Mouse (Mus musculus) kidney, adult 10 weeks (tissue): ENCODE data around the gene Prkag2. TPM values are rescaled to one million over a fixed set of nuclear protein-coding genes. Genes with fewer than 3 reads are reported as not detected.

Experiments
- polyA plus RNA-seq: library from polyadenylated mRNA; stranded (reverse); fragments of 350-450 nt; fragmentation: Illumina TruSeq; extraction: RNeasy Lipid Tissue Mini Kit (QIAGEN cat#74804); gene quantifications from one replicate; pipeline ENCODE4 v1.2.3, GENCODE M21; 2014; ENCODE audit warnings: low read depth, low replicate concordance

Prkag2 gene
- polyA plus RNA-seq: 86.5 TPM

DNA sequence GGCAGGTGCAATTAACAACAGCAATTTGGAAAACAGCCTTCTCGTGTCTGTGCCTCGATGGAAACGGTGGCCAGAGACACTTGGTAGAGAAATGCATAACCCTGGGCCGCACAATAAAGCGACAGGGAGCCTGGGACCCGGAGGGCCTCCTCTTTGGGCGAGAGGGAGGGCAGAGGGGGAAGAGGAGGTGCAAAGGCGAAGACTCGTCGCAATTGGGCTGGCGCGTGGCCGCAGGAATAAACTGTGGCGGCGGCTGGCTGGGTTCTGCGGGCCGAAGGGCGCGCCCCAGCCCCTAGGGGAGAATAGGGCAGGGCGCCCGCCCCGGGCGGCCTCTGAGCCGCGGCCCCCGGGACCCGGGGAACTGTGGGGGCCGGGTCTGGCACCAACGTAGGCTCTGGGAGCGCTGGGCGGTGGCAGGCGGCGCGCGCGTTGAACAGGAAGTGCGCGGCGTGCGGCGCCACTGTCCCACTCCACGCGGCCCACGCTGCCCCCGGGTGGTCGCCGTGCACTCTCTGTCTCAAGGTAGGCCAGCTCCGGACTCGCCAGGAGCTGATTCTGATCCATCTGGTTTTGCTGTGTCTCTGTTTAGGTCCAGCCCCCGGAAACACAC, at the start of gene Prkag2:
Prkag2 (minus strand) TSS at position 127 of the 610 bp plus-strand sequence.

DNA sequence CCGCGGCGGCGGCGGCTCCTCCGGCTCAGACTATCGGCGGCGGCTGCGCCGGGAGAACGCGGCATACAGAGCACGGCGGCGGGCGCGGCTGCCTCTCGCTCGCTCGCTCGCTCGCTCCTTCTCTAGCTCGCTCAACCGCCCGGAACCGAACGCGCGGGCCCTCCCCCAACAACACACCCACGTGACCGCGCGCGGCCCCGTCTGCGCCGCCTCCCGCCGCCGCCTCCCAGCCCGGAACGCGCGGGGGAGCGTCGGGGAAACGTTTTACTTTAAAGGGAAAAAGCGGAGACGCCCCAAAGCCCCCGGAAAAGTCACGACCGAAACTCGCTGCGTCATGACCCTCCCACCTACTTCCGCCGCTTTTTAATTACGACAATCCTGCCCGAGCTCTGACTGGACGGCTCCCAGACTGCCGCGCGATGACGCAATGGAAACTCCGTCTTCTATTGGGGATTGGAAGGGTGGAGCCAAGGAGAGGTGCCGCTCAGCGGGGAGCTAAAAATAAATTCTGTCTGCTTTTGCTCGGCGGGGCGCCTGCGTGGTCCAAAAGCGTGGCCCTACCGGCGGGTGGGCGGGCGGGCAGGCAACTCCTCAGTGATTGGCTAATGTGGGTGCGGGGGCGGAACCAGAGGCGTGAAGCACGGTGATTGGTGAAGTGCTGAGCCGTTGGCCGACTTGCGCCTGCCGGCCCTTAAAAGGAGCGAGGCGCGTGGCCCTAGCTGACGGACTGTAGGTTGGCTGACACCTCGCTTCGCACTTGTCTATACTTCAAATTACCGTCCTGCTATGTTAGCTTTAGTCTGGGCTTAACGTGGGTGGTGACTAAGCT, 258.0 kb downstream of the Prkag2 start, which contains the start of gene Rheb:
Rheb (minus strand) TSS at position 351 of the 829 bp plus-strand sequence.

Other genes starting within 250 kb of the Prkag2 start
- not detected for gene Galntl5, start 80.8 kb upstream of the Prkag2 start, polyA plus RNA-seq
- gene Galnt11, start 121.3 kb upstream of the Prkag2 start, polyA plus RNA-seq: 544 TPM
- not detected for gene E130116L18Rik, start 122.5 kb upstream of the Prkag2 start, polyA plus RNA-seq